11 mouse cellular contexts compared by ENCODE assay signal in the genomic region with DNA sequence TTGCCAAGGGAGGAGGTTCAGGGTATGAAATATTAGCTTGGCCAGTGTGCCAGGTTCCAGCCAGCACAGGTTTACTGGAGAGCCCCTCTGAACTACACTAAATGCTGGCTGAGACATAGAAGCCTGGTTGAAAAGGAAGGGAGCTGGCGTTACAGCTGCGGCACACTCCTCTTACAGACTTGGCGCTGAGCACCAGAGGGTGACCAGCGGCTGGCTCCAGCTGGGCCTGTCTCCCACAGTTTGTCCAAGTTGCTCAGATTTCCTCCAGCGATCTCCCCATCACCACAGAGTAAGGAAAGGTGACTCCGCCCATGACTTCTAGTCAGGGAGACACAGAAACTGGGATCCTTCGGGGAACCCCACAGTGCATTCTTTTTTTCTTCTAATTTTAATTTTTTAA.
A peak's percentile ranks its signal among the peaks of the same experiment; 100 is the strongest.
DNase-seq lines count a peak whose midpoint lies in the region; ATAC-seq and TF ChIP-seq lines count a peak whose summit lies in the region.
"Had no signal": no experiment of that assay in that cellular context is flagged by ENCODE, and none has a peak within 500 bp of the region (broad histone marks: within the 10 kb centered on the region; RNA-seq: fewer than 3 reads in every experiment).

No protein-coding gene starts in this region.

- H3K4me2 ChIP-seq in lung, embryonic 14.5 days, result no peak overlapping the region
- no peak overlapping the region for H3K4me2 ChIP-seq in midbrain, embryonic 14.5 days (ENCODE audit: low read length)
- H3K4me2 ChIP-seq: midbrain, embryonic 11.5 days had no signal

- no peaks in the 10 kb centered on the region for H3K36me3 ChIP-seq in heart, embryonic 10.5 days
- no peaks in the 10 kb centered on the region for H3K36me3 ChIP-seq in lung, embryonic 14.5 days (ENCODE audit: insufficient read depth)
- no peaks in the 10 kb centered on the region for H3K36me3 ChIP-seq in midbrain, embryonic 14.5 days (ENCODE audit: control insufficient read depth, insufficient read depth, low read length)

- no peak for TF ChIP-seq CTCF in lung, embryonic 14.5 days (IDR thresholded peaks at IDR 0.05; ENCODE audit: low read depth)

- no peaks in the 10 kb centered on the region for H3K9me3 ChIP-seq in heart, embryonic 10.5 days
- H3K9me3 ChIP-seq in lung, embryonic 14.5 days (ENCODE audit: low read depth, low read length), result no peaks in the 10 kb centered on the region
- H3K9me3 ChIP-seq in midbrain, embryonic 14.5 days (ENCODE audit: control insufficient read depth, low read length), result no peaks in the 10 kb centered on the region

- H3K27ac ChIP-seq in heart, embryonic 10.5 days, result peak overlapping the region; percentile 96
- H3K27ac ChIP-seq in lung, embryonic 14.5 days (ENCODE audit: low read depth), result no peak overlapping the region; the same call in 1 of the 2 replicates
- H3K27ac ChIP-seq in midbrain, embryonic 14.5 days (replicated peaks; ENCODE audit: low read depth, low read length), result no peak overlapping the region

- H3K27me3 ChIP-seq in heart, embryonic 10.5 days (ENCODE audit: insufficient read depth, poor library complexity, severe bottlenecking), result no peaks in the 10 kb centered on the region
- no peaks in the 10 kb centered on the region for H3K27me3 ChIP-seq in lung, embryonic 14.5 days (ENCODE audit: insufficient read depth, low read length)
- H3K27me3 ChIP-seq in midbrain, embryonic 14.5 days (ENCODE audit: control insufficient read depth, insufficient read depth, low read length), result peaks cover 10% of the 10 kb centered on the region; the same call in 1 of the 2 replicates

- peaks cover 80% of the 10 kb centered on the region for H3K4me1 ChIP-seq in heart, embryonic 10.5 days
- H3K4me1 ChIP-seq in lung, embryonic 14.5 days (ENCODE audit: insufficient read depth), result peaks cover 18% of the 10 kb centered on the region
- peaks cover 7% of the 10 kb centered on the region for H3K4me1 ChIP-seq in midbrain, embryonic 14.5 days (ENCODE audit: control insufficient read depth, insufficient read depth, low read length)

- DNase-seq in heart, embryonic 10.5 days (ENCODE audit: low spot score), result no peak
- no peak for DNase-seq in heart, postnatal 36 days
- DNase-seq in lung, embryonic 14.5 days, result peak; percentile 67
- no peak for DNase-seq in lung, postnatal 14 days
- DNase-seq in gastrocnemius, postnatal 25 days, result peak; percentile 60
- peak; percentile 51 for DNase-seq in lung, postnatal 36 days
- DNase-seq in layer of hippocampus, adult 9-11 months, result no peak
- DNase-seq in midbrain, embryonic 14.5 days, result no peak
- DNase-seq: cerebellum, adult 8-10 months; right cerebral cortex, postnatal 25 days had no signal

- intact Hi-C loops in heart, postnatal 36 days (cut with DNase I), result no loop called here

- H3K9ac ChIP-seq in lung, embryonic 14.5 days, result no peak overlapping the region
- no peak overlapping the region for H3K9ac ChIP-seq in midbrain, embryonic 14.5 days (replicated peaks; ENCODE audit: low read length)

- no peak for ATAC-seq in lung, embryonic 14.5 days (ENCODE audit: insufficient read depth)
- no peak for ATAC-seq in midbrain, embryonic 14.5 days (ENCODE audit: low FRiP score, low TSS enrichment)

- 78% methylated on average over 7 of the region's 7 CpGs for WGBS in heart, embryonic 10.5 days
- WGBS in lung, embryonic 14.5 days, result 63% methylated on average over 7 of the region's 7 CpGs
- 80% methylated on average over 7 of the region's 7 CpGs for WGBS in midbrain, embryonic 14.5 days

- no peak overlapping the region for H3K4me3 ChIP-seq in heart, embryonic 10.5 days
- H3K4me3 ChIP-seq in lung, embryonic 14.5 days (ENCODE audit: low read depth, low read length), result no peak overlapping the region
- no peak overlapping the region for H3K4me3 ChIP-seq in midbrain, embryonic 14.5 days (replicated peaks; ENCODE audit: low read depth, low read length)

Comparison
In these comparisons a context has a peak if more than half of its experiments do, and no peak if none do; other contexts are left out.
1. DNase-seq: peak in lung, embryonic 14.5 days (single experiment), gastrocnemius, postnatal 25 days (single experiment) and lung, postnatal 36 days (single experiment); none in heart, embryonic 10.5 days (single experiment), heart, postnatal 36 days (0 of 2), lung, postnatal 14 days (single experiment), layer of hippocampus, adult 9-11 months (single experiment) and midbrain, embryonic 14.5 days (single experiment).